Mouse (Mus musculus) cerebellum, postnatal 14 days (tissue): ENCODE data around the gene Ccl22.

Experiments used
- DNase-seq, 2 experiments: peaks; one replicate each; pipeline ENCODE4 v3.0.0; 2021; ENCODE audit warnings: mixed read lengths in 2 of 2

The Ccl22 gene

GRCm38 (mm10) chr8:94779534-94780294, 34.3 kb downstream of the Ccl22 start:
- DNase-seq, result no peak

- DNase-seq, result no peak
Measured at GRCm38 (mm10) chr8:94780491-94781154, 35.2 kb downstream of the Ccl22 start.

GRCm38 (mm10) chr8:94781155-94781837, 35.9 kb downstream of the Ccl22 start:
- DNase-seq, result no peak

GRCm38 (mm10) chr8:94781838-94782235, 36.4 kb downstream of the Ccl22 start:
- no peak for DNase-seq

- no peak for DNase-seq
Measured at GRCm38 (mm10) chr8:94783890-94784289, 38.5 kb downstream of the Ccl22 start.

GRCm38 (mm10) chr8:94785247-94785985, 40.0 kb downstream of the Ccl22 start:
- peak; percentile 37 to 55 for DNase-seq

GRCm38 (mm10) chr8:94785995-94786595, 40.7 kb downstream of the Ccl22 start:
- DNase-seq, result no peak

GRCm38 (mm10) chr8:94787524-94788501, 42.4 kb downstream of the Ccl22 start:
- DNase-seq, result no peak

GRCm38 (mm10) chr8:94789256-94789955, 44.0 kb downstream of the Ccl22 start:
- DNase-seq, result no peak

- no peak for DNase-seq
Measured at GRCm38 (mm10) chr8:94794368-94794767, 49.0 kb downstream of the Ccl22 start.

GRCm38 (mm10) chr8:94794782-94795181, 49.4 kb downstream of the Ccl22 start:
- no peak for DNase-seq

- DNase-seq, result no peak
Measured at GRCm38 (mm10) chr8:94800278-94800968, 55.0 kb downstream of the Ccl22 start.
